Mouse (Mus musculus) C2C12 (cell line): ENCODE measurements around the gene Paxx. TPM values are rescaled to one million over a fixed set of nuclear protein-coding genes. Genes with fewer than 3 reads are reported as not detected.

Experiments
- H3K27me3 ChIP-seq: one replicate; pipeline ENCODE4 v1.6.1; 2011; ENCODE audit not compliant: control insufficient read depth, insufficient read depth, insufficient read length
- H3K36me3 ChIP-seq: one replicate; pipeline ENCODE4 v1.6.1; 2011; ENCODE audit not compliant: control insufficient read depth, insufficient read depth
- H3K4me3 ChIP-seq: one replicate; pipeline ENCODE4 v1.5.1; 2011; ENCODE audit warnings: mild to moderate bottlenecking, control low read depth; ENCODE audit not compliant: poor library complexity, insufficient read depth, severe bottlenecking
- H3K79me2 ChIP-seq: one replicate; pipeline ENCODE4 v1.6.1; 2011; ENCODE audit not compliant: control insufficient read depth, insufficient read depth
- H3K79me3 ChIP-seq: one replicate; pipeline ENCODE4 v1.6.1; 2011; ENCODE audit warnings: low read depth, control low read depth
- H3ac ChIP-seq: one replicate; pipeline ENCODE3; 2011; ENCODE audit warnings: low read depth; ENCODE audit not compliant: control insufficient read depth, insufficient read length
- CEBPB ChIP-seq: IDR thresholded peaks from one replicate; pipeline ENCODE4 v1.6.1; 2011; ENCODE audit warnings: low read depth, mild to moderate bottlenecking, control low read depth, moderate library complexity
- CTCF ChIP-seq: IDR thresholded peaks from one replicate; pipeline ENCODE4 v1.5.1; 2011; ENCODE audit not compliant: control insufficient read depth, insufficient read depth, insufficient read length
- FOSL1 ChIP-seq: IDR thresholded peaks from one replicate; pipeline ENCODE4 v1.8.0; 2011; ENCODE audit warnings: mild to moderate bottlenecking, low read length; ENCODE audit not compliant: poor library complexity, insufficient read depth, severe bottlenecking
- MAX ChIP-seq: IDR thresholded peaks from one replicate; pipeline ENCODE4 v1.6.1; 2011; ENCODE audit warnings: mild to moderate bottlenecking, control low read depth
- MYOD1 ChIP-seq: IDR thresholded peaks from one replicate; pipeline ENCODE4 v1.6.1; 2011; ENCODE audit warnings: low read depth; ENCODE audit not compliant: control insufficient read depth, insufficient read length
- MYOG ChIP-seq: IDR thresholded peaks from one replicate; pipeline ENCODE4 v1.6.1; 2011; ENCODE audit not compliant: control insufficient read depth, insufficient read length; ENCODE audit errors: extremely low read depth
- USF1 ChIP-seq: IDR thresholded peaks from one replicate; pipeline ENCODE4 v1.6.1; 2011; ENCODE audit warnings: low read depth, mild to moderate bottlenecking, control low read depth, moderate library complexity
- polyA plus RNA-seq: library from polyadenylated mRNA; unstranded; fragments of >200 nt; fragmentation: generic; extraction: Trizol; gene quantifications from one replicate; pipeline ENCODE4 v1.2.1, GENCODE M21; 2012; ENCODE audit warnings: missing spikeins

Gene Paxx
- polyA plus RNA-seq, 1 experiment, result 12.3 TPM

GRCm38 (mm10) chr2:25502726-25503125 is 41.8 kb upstream of the Paxx start:
- H3K36me3 ChIP-seq, result peaks cover 11% of the 10 kb centered on the region
- no peak overlapping the region for H3K4me3 ChIP-seq
- H3K27me3 ChIP-seq, result no peaks in the 10 kb centered on the region
- H3ac ChIP-seq, result no peak overlapping the region
- H3K79me2 ChIP-seq, result peaks cover 19% of the 10 kb centered on the region
- H3K79me3 ChIP-seq, result peaks cover 9% of the 10 kb centered on the region
- TF ChIP-seq MYOG (no peak), FOSL1 (no peak), CTCF (no peak), MYOD1 (no peak), MAX (no peak), USF1 (no peak), CEBPB (no peak)

GRCm38 (mm10) chr2:25501593-25502486 is 40.9 kb upstream of the Paxx start, which contains the start of gene C8g:
Gene C8g (minus strand): TSS chr2:25501719.
- Histone ChIP-seq H3K4me3 (peak within 1 kb of the TSS; percentile 96), H3K79me2 (peaks cover 19% of the 10 kb centered on the region), H3K79me3 (peaks cover 9% of the 10 kb centered on the region), H3K36me3 (peaks cover 11% of the 10 kb centered on the region), H3ac (peak within 1 kb of the TSS; percentile 67), H3K27me3 (no peaks in the 10 kb centered on the region)
- TF ChIP-seq MAX, result no peak

- TF ChIP-seq MYOD1 (no peak), FOSL1 (no peak), CEBPB (no peak), USF1 (no peak)
- Histone ChIP-seq H3K27me3 (no peaks in the 10 kb centered on the region), H3K79me3 (peaks cover 9% of the 10 kb centered on the region), H3K4me3 (peak within 1 kb of the TSS; percentile 96), H3ac (peak within 1 kb of the TSS; percentile 67), H3K79me2 (peaks cover 19% of the 10 kb centered on the region), H3K36me3 (peaks cover 11% of the 10 kb centered on the region)
These were observed 39.9 kb upstream of the Paxx start, which contains the start of gene Fbxw5 for GRCm38 (mm10) chr2:25500576-25501405. Gene Fbxw5 (plus strand): TSS chr2:25500750.

- TF ChIP-seq MYOD1 (no peak), MYOG (no peak), CEBPB (no peak), CTCF (no peak), USF1 (no peak), FOSL1 (no peak), MAX (no peak)
- peaks cover 19% of the 10 kb centered on the region for H3K79me2 ChIP-seq
- no peak overlapping the region for H3ac ChIP-seq
- H3K36me3 ChIP-seq, result peaks cover 11% of the 10 kb centered on the region
- peaks cover 9% of the 10 kb centered on the region for H3K79me3 ChIP-seq
- H3K27me3 ChIP-seq, result no peaks in the 10 kb centered on the region
- H3K4me3 ChIP-seq, result peak overlapping the region; percentile 96
These were observed 39.2 kb upstream of the Paxx start for GRCm38 (mm10) chr2:25500071-25500575.

GRCm38 (mm10) chr2:25498622-25499478 is 38.0 kb upstream of the Paxx start:
- TF ChIP-seq CEBPB (no peak), MYOG (no peak), USF1 (no peak), MYOD1 (no peak)
- peaks cover 9% of the 10 kb centered on the region for H3K79me3 ChIP-seq
- peaks cover 8% of the 10 kb centered on the region for H3K36me3 ChIP-seq
- no peak overlapping the region for H3ac ChIP-seq
- peaks cover 19% of the 10 kb centered on the region for H3K79me2 ChIP-seq
- no peak overlapping the region for H3K4me3 ChIP-seq
- H3K27me3 ChIP-seq, result no peaks in the 10 kb centered on the region
